Mouse (Mus musculus) megakaryocyte, adult 5-6 weeks (primary cell): ENCODE data around the gene Hoxb5. TPM values are rescaled to one million over a fixed set of nuclear protein-coding genes. Genes with fewer than 3 reads are reported as not detected.

ENCODE experiments used
- ATAC-seq: 2 replicates; pipeline ENCODE4 v1.8.0; 2016; ENCODE audit warnings: mild to moderate bottlenecking, inconsistent platforms; ENCODE audit not compliant: poor library complexity, severe bottlenecking
- total RNA-seq, 2 experiments: library from RNA; stranded (forward) in 1 of 2; stranded (reverse) in 1 of 2; fragments of 153-499, 151-499 nt in 1 of 2; fragments of 221-1000, 200-1000 nt in 1 of 2; gene quantifications; 2 replicates each; pipeline versions ENCODE4 v1.2.3 to v1.2.4; 2015 to 2017

Gene Hoxb5
- total RNA-seq, 2 experiments from 2014 or later: not detected

DNA sequence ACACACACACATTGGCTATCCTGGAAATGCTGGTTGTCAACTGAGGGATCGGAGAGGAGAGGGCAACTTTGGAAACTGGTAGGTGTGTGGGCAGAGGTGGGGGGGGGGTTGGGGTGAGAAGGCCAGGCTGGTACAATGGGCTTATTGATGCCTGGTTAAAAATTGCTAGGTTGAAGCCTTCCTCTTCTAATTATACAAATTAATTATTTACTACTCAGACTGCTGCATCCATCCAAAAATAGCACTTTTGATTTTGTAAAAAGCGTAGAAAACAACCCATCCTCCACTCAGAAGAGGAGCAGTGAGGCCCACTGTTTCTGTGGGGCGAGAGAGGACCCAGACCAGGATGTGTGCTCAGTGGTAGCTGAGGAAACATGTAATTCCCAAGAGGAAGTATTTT, 31.9 kb downstream of the Hoxb5 start:
- ATAC-seq: no peak

DNA sequence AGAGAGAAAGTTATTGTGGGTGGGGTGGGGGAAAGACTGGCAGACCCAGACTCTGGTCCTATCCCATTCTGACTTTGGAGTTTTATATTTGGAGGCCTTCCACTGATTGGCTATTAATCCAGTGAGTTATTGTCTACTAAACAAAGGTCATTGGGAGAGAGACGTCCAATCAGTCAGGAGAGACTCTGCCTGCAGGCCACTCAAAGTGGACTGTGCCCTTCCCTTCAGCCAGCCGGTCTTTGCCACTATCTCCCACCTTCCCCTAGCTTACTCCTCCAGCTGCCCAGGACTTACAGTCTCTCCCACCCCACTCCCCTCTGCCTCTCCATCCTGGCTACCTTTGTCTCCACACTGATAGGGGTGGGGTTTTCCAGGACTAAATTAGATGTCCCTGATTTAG, 33.5 kb downstream of the Hoxb5 start:
- ATAC-seq: no peak

DNA sequence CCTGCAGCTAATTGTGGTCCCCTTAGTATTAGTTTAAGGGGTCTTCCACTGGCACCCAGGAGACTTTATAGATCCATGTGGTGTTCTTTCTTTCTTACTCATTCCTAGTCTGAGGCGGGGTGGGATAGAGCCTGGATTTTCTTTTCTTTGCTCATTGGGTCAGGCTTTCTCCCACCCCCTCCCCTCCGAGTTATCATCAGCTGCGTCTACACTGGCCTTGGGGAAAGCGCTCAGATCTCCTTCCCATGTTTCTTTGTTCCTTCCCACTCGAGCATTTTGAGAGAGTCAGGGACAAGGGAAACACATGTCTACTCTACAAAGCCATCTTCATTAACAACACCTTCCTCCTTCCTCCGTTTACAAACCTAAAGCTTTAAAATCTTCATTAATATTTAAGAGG, 33.9 kb downstream of the Hoxb5 start:
- ATAC-seq: no peak

DNA sequence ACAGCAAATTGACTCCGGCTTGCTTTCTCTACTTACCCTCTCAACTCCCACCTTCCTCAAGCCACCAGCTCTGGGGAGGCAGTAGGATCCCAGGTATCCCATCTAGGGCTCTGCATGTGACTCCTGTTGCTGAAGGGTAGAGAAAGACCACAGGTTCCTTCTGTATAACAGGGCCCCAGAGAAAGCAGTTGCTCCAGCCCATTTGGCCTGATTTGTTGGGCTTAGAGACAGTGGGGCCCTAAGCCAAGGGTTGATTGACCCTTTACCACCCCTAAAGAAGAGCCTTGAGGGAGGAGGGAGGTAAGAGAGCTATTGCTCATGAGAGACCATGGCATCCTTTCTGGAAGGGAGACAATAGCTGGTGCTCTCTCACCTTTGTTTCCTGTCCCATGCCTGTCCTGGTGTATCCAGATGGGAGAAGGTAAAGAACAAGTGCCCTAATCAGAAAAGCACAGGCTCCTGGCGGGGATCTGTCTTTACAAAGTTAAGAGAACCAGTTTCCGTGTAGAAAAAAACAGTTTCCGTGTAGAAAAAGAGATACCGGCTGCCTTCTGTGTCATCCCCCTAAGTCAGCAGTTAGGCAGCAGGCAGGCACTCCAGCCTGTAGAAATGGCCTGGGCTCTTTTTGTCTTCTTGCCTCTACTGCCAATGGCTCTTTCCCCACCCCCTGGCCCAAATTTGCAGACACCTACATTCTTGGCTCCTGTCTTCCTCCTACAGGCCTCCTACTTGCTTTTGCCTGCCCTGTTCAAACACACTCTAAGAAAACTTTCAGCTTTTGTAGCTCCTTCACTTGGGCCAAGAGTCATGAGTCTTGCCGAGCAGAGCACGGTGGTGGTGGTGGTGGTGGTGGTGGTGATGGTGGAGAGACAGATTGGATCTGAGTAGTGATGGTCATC, 36.1 kb downstream of the Hoxb5 start:
- ATAC-seq: no peak

DNA sequence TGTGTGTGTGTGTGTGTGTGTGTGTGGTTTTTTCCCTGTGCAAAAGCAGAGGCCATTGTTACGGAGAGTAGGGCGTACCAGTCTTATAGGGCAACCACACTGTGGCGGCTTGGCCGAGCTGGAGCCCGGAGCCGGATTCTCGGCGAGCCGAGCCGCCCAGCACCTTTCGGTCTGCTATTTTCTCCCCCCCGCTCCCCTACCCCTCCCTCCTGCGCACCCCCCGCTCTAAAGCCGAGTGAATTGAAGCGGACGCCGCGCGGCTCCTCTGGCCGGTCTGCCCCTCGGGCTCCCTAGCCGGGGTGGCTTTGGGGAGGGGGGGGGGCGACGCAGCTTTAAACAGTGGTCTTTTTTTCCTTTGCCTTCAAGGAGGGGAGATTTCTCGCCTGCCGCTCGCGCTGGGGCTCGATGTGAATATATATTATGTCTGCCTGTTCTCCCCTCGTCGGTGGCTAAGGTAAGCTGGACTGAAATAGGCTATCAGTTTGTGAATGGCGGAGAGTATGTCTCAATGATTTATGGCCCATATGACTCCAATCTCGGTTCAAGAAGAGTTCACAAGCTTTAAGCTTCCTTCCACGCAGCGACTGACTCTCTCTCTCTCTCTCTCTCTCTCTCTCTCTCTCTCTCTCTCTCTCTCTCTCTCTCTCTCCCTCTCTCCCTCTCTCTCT, 37.7 kb downstream of the Hoxb5 start:
- no peak for ATAC-seq

DNA sequence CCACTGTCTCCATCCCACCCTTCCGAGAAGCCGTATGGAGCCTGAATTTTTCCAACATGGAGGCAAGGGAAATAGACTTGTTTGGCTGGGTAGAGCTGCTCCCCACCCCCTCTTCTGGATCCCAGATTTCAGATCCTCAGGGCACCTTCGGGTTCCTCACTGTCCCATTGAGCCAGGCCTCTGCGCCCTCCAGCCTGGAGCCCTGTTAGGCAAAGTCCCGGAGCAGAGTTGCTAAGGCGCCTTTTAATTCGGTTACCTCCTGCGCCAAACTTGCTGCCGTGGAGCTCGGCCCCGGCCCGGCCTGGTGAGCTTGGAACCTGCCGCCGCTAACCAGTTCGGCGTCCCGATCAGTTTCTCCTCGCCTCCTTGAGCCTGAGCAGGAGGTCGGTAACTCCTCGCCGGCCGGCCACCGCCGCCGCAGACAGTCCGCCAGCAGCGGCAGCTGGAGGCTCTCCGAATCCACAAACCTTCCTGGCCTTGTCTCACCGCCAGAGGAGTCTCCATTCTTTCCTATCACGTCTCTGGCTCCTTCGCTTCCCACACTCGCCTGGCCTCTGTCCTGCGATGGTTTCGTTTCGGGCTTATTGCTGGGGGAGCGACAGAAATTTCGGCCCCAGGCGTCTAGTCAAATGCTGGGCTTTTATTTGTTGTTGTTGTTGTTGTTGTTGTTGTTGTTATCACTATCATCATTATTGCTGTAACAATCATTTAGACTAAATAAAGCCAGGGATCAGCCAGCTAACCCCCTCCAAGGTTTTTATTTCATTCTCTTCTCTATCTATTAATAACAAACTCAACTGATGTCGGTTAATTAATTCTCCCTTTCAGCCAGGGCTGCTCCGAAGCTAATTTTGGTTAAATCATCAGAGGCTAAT, 38.8 kb downstream of the Hoxb5 start:
- ATAC-seq: no peak

- ATAC-seq: no peak
Measured at GRCm38 (mm10) chr11:96342576-96342930, 39.4 kb downstream of the Hoxb5 start.

- ATAC-seq: no peak
Measured at GRCm38 (mm10) chr11:96343206-96343745, 40.1 kb downstream of the Hoxb5 start.

DNA sequence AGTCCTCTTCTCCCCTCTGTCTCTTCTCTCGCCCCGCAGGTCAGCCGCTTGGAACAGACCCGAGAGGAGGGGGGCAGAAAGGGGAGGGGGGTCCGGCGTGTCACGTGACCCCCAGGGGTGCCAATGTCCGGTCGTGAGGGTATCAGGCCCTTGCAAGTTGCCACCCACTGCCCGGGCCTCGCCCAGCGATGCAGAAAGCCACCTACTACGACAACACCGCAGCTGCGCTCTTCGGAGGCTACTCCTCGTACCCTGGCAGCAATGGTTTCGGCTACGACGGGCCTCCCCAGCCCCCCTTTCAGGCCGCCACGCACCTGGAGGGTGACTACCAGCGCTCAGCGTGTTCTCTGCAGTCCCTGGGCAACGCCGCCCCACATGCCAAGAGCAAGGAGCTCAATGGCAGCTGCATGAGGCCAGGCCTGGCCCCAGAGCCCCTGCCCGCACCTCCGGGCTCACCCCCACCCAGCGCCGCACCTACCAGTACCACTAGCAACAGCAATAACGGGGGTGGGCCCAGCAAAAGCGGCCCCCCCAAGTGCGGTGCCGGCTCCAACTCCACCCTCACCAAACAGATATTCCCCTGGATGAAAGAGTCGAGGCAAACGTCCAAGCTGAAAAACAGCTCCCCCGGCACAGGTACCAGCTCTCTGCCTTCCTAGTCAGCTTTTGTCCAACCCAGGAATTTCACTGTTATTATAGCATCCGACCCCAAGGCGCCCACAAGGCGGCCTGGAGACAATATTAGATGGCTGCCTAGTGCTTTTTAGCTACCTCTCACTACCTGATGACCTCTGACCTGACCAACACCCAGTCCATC, 41.1 kb downstream of the Hoxb5 start:
- no peak for ATAC-seq

GRCm38 (mm10) chr11:96344878-96345159, 41.7 kb downstream of the Hoxb5 start:
- no peak for ATAC-seq

DNA sequence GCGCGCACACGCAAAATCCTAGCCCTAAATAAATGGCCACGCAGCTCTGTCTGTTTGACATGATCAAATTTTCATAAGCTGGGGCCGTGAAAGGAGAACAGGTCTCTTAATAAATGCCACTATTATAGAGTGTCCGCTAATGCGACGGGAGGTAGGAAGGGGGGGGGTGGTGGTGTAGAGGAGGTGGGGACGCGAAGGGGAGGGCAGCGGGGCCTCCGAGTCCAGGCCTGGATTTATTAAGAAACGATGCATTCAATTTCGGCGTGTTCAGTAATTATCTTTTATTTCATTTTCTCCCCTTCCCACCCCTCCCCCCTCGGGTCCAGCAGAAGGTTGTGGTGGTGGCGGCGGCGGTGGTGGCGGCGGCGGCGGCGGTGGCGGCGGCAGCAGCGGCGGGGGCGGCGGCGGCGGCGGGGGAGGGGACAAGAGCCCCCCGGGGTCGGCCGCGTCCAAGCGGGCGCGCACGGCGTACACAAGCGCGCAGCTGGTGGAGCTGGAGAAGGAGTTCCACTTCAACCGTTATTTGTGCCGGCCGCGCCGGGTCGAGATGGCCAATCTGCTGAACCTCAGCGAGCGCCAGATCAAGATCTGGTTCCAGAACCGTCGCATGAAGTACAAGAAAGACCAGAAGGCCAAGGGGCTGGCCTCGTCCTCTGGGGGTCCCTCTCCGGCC, 42.2 kb downstream of the Hoxb5 start:
- no peak for ATAC-seq

GRCm38 (mm10) chr11:96345893-96346806, 43.0 kb downstream of the Hoxb5 start:
- ATAC-seq: no peak

DNA sequence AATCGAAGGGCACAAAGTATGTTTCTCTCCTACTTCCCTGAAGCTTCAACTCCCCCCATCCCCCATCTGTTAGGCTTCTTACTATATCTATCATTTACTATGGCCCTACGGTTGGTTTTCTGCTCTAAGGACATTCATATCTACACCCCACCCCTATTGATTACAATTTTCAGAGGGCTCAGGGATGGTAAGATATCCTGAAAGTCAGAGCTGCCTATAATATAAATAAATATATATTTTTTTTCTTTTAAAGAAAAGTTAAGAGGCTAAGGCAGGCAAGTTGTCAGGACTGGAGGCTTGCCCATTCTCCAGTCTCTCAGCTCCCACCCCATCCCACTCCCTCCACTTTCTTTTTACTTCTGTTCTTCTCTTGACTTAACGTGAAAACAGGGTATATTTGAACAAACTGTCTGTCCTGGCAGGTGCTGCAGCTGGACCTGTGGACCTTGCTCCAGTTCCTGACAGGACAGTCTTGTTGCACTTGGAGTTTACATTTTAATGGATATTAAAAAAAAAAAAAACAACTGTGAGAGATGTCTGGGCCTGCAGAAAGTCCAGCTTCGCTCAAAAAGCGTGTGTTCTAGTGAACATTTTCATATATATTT, 43.9 kb downstream of the Hoxb5 start:
- no peak for ATAC-seq

DNA sequence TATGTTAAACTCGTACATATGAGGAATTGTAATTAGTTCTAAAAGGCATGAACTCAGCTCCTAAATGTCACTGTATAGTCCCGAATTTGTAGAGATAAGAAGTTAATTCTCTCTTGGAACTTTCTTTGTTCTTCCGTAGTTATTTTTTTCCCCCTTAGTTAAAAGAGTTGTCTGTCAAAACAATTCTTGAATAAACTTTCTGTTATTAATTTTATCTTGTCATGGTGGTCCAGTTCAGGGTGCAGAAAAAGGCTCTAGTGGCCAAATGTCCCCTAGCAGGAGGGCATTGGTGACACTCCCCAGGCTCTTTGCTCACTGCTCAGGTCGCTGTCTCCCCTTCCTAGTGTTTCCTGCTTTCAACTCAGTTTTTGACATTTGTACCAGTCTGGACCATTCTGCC, 44.6 kb downstream of the Hoxb5 start:
- ATAC-seq: no peak

GRCm38 (mm10) chr11:96348141-96348928, 45.2 kb downstream of the Hoxb5 start:
- no peak for ATAC-seq

- ATAC-seq: no peak
Measured at GRCm38 (mm10) chr11:96348988-96349387, 45.9 kb downstream of the Hoxb5 start.

- no peak for ATAC-seq
Measured at GRCm38 (mm10) chr11:96349491-96350340, 46.6 kb downstream of the Hoxb5 start.
